Mouse (Mus musculus): Measurements from ENCODE around the gene Osbpl11. TPM values are rescaled to one million over a fixed set of nuclear protein-coding genes. Genes with fewer than 3 reads are reported as not detected.
"Not testable (repeated sequence)": the region's sequence is repeated elsewhere in the genome, so short reads cannot be mapped to it uniquely, and the experiment has no call there.

Osbpl11 gene
- total RNA-seq, 2 experiments from 2014 or later = 42.6 to 44.9 TPM

- DNase-seq = no peak
These were observed 7.1 kb upstream of the Osbpl11 start for GRCm38 (mm10) chr16:33177722-33178121.

- DNase-seq = peak in 1 of 2 experiments; percentile 25
These were observed 6.4 kb upstream of the Osbpl11 start for GRCm38 (mm10) chr16:33178278-33179074.

- not testable (repeated sequence) for DNase-seq
These were observed 5.6 kb upstream of the Osbpl11 start for GRCm38 (mm10) chr16:33179222-33179621.

- no peak for DNase-seq
These were observed 5.0 kb upstream of the Osbpl11 start for GRCm38 (mm10) chr16:33179911-33180310.

GRCm38 (mm10) chr16:33180793-33181192 lies 4.1 kb upstream of the Osbpl11 start:
- no peak for DNase-seq

- peak; percentile 76 for DNase-seq
These were observed 583 bp downstream of the Osbpl11 start for GRCm38 (mm10) chr16:33185261-33186046.

- DNase-seq = no peak
These were observed 1.3 kb downstream of the Osbpl11 start for GRCm38 (mm10) chr16:33186134-33186533.

GRCm38 (mm10) chr16:33188076-33188475 lies 3.2 kb downstream of the Osbpl11 start:
- no peak for DNase-seq

GRCm38 (mm10) chr16:33191671-33192091 lies 6.8 kb downstream of the Osbpl11 start:
- peak; percentile 36 to 61 for DNase-seq

- no peak for DNase-seq
These were observed 7.4 kb downstream of the Osbpl11 start for GRCm38 (mm10) chr16:33192280-33192679.

- peak; percentile 53 to 66 for DNase-seq
These were observed 8.8 kb downstream of the Osbpl11 start for GRCm38 (mm10) chr16:33193649-33194048.

GRCm38 (mm10) chr16:33195686-33196313 lies 10.9 kb downstream of the Osbpl11 start:
- peak in 1 of 2 experiments; percentile 38 for DNase-seq

GRCm38 (mm10) chr16:33196578-33196977 lies 11.7 kb downstream of the Osbpl11 start:
- no peak for DNase-seq

- DNase-seq = no peak
These were observed 15.7 kb downstream of the Osbpl11 start for GRCm38 (mm10) chr16:33200589-33200988.

- DNase-seq = no peak
These were observed 25.9 kb downstream of the Osbpl11 start for GRCm38 (mm10) chr16:33210812-33211211.

GRCm38 (mm10) chr16:33216313-33217003 lies 31.6 kb downstream of the Osbpl11 start:
- no peak for DNase-seq

GRCm38 (mm10) chr16:33217553-33218085 lies 32.7 kb downstream of the Osbpl11 start:
- DNase-seq = not testable (repeated sequence)

GRCm38 (mm10) chr16:33222482-33222881 lies 37.6 kb downstream of the Osbpl11 start:
- no peak for DNase-seq

- DNase-seq = no peak
These were observed 39.5 kb downstream of the Osbpl11 start for GRCm38 (mm10) chr16:33224381-33224780.

- DNase-seq = no peak
These were observed 49.3 kb downstream of the Osbpl11 start for GRCm38 (mm10) chr16:33234128-33234527.

GRCm38 (mm10) chr16:33236151-33236550 lies 51.3 kb downstream of the Osbpl11 start:
- DNase-seq = peak in 1 of 2 experiments; percentile 61

GRCm38 (mm10) chr16:33239305-33239704 lies 54.4 kb downstream of the Osbpl11 start:
- no peak for DNase-seq

Data from adrenal gland, postnatal 36 days (tissue).